Mouse (Mus musculus) kidney, adult 2 months (tissue): ENCODE data around the gene Cabp2.

Experiments
- CTCF ChIP-seq: fragments of 200-500 bp; conservative IDR thresholded peaks from 2 replicates; pipeline ENCODE4 v1.5.1; 2011; ENCODE audit warnings: low read depth, mild to moderate bottlenecking, control low read depth, low read length, moderate library complexity, mixed read lengths; ENCODE audit not compliant: insufficient read depth, insufficient read length
- POLR2A ChIP-seq: fragments of 200-500 bp; IDR thresholded peaks from one replicate; pipeline ENCODE4 v1.6.1; 2011; ENCODE audit warnings: low read depth, low read length, control low read depth

GRCm38 (mm10) chr19:4079594-4079993, 1.8 kb upstream of the Cabp2 start:
- TF ChIP-seq CTCF (no peak), POLR2A (no peak)
